Mouse (Mus musculus): ENCODE results near the gene Tat.

Gene Tat

DNA sequence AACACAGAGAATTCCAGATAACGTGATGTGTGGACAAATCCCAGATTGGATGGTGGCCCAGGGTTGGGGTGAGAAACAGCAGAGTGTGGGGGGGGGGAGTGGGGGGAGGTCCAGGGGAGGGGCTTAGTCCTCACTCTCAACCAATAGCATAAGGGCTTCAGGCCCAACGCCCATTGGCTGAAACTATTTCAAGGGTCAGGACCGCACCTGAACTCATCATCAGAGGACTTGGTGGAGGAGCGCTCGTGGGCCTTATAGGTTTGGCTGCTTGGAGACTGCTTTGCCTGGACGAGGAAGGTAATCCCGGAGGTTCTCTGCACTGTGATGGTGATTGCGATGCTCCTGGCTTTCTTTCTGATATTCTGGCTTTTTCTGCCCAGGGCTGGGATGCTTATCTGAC, at the start of gene Tat:
Gene Tat, plus strand, starts transcription at position 214 of the 400 bp plus-strand sequence.
- DNase-seq (ENCODE audit: low spot score): no peak

DNA sequence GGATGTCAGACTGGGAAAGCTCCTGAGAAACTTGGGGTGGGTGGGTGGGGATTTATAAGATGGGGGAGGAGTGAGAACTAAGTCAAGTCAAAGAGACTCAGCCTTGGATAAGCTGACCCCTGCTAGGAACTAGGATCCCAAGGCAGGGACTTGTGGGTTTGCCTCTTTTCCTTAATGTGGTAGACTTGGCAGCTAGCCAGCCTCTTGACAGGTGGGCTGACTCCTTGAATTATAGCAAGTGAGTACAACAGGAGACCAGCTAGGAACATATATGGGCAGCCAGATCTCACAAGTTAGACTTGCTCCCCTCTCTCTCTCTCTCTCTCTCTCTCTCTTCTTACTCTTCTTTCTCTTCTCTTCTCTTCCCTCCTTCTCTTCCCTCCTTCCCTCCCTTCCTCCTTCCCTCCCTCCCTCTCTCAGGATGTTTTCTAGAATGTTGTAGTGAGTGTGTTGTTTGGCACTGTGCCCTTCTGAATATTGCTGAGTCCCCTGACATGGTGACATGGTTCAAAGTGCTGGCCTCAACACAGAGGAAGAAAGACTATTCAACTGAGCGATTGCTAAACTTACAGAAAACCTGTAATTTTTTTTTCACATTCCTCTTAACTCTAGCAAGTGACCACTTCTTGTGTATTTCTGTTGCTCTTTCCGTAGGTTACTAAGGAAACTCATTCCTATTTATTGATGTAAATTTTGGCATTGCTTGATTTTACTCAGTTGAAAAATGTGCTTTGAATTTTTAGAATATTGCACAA, 48.5 kb upstream of the Tat start:
- DNase-seq (ENCODE audit: low spot score): no peak

DNA sequence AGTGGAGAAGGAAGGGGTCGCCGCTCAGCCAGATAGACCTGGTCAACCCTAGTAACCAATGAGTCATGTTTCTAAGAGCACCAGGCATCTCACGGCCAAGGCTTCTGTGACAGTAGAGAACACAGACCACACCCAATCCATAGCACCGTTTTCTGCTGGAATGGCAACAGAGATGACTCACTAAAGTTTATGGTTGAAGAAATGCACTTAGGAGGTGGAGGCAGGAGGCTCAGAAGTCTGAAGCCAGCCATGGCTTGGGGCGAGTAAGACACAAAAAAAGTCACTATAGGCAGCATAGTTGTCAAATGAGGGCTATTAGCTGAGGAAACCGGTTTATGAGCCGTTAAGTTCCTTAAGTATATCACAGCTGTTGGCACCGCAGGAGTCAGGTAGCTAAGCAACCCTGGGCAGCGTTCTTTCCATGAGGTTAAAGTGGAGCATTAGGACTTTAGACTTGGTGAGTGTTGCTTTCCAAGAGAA, 45.0 kb upstream of the Tat start:
- no peak for DNase-seq (ENCODE audit: low spot score)

GRCm38 (mm10) chr8:109945694-109946093, 44.5 kb upstream of the Tat start:
- no peak for DNase-seq (ENCODE audit: low spot score)

- no peak for DNase-seq (ENCODE audit: low spot score)
These were observed 44.0 kb upstream of the Tat start for GRCm38 (mm10) chr8:109946272-109946671.

DNA sequence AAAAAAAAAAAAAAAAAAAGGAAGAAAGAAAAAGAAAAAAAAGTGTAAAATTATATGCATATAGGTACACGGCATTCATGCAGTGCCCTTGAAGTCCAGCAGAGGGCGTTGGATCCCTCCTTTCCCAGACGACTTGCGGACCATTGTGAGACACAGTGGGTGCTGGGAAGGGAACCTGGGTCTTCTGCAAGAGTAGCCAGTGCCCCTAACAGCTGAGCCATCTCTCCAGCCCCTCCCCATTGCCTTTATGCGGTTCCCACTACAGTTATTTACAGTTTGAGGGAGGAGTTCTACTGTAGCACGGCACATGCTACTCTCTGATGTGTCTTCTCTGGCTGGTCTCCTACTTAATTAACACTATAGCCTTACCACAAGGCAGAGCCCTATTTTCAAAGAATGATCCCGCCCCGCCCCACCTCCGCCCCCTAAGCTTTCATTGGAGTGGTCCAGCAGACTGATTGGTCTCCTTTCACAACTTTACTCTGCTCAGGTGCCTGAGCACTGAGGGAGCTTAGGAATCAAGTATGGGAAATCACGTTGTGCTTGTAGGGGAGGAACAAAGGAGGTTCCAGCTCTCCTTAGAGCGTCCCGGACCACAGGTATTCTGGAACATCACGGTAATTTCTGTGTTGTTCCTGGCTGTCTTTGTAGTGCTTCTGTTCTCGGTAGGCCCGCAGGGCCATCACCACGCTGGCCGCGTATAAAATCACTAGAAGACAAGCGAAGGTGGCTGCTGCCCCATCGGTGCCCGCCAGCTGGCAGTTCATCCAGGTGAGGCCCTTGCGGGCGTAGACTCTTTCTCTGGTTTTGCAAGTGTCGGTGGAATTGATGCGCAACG, 42.6 kb upstream of the Tat start:
- no peak for DNase-seq (ENCODE audit: low spot score)

DNA sequence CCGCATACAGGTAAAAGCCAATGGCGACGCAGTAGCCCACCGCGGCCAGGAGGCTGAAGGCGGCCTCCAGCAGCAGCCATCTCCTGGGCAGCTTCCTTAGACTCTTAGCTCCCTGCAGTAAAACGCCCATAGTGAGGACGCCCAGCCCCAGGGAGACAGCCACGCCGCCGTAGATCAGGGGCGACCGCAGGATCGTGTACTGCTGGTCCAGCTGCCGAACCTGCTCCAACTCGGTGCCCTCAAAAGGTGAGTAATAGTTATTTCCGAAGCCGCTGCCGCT, 42.0 kb upstream of the Tat start:
- no peak for DNase-seq (ENCODE audit: low spot score)

GRCm38 (mm10) chr8:109952171-109952570, 38.1 kb upstream of the Tat start:
- no peak for DNase-seq (ENCODE audit: low spot score)

DNA sequence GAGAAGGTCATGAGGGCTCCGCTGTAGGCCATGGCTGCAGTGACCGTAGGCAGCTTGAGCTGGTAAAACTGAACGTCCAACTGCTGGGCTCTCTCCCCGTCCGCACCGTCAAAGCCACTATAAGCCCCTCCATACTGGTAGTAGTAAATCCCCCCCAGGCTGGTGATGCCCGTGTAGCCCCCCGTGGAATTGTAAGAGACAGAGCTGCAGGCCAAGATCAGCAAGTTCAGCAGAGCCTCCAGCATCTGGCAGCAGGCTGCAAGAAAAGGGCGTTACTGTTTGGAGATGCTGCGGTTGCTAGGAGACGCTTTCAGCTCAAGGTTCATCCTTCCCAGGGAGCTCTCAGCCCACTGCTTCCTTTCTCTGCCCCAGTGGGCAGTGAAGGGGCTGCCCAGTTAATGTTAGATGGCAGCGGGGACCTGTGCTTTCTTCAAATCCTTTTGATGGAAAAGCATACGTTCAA, 35.7 kb upstream of the Tat start:
- no peak for DNase-seq (ENCODE audit: low spot score)

DNA sequence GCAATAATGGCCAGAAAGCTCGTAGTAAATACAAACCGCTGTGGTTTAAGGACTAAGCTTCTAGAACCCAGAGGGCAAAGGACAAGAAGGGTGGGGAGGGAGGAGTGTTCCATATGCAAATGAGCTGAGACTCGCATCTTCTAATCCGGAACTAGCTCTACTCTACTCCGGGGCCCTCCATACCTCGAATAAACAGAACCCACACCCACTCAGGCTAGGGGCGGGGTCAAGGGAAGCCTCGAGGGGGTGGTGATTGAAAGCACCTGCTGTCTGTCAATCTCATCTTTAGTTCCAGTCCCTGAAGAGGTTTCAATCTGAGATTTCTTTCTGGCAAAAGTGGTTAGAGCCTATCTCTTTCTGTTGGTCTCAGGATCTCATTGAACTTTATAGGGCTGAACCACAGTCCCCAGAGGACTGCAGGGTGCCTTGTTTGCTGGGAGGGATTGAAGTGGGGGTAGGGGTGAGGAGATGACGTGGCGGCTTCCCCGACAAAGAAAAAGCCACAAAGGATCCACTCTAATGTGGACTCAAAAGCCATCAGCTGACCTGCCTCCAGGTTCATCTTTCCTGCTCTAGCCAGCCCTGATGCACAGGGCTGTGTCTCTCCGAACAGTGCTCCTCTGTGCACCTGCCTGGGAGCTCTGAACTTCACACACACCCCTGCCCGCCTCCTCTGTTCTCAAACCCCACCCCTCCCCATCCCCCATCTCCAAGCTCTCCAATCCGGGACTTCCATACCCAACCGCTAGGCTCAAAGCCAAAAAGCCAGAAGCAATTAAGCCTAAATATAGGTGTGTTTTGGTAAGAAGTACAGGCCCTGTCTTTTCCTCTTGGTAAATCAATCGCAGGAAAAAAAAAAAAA, 32.8 kb upstream of the Tat start:
- DNase-seq (ENCODE audit: low spot score): peak; percentile 41

DNA sequence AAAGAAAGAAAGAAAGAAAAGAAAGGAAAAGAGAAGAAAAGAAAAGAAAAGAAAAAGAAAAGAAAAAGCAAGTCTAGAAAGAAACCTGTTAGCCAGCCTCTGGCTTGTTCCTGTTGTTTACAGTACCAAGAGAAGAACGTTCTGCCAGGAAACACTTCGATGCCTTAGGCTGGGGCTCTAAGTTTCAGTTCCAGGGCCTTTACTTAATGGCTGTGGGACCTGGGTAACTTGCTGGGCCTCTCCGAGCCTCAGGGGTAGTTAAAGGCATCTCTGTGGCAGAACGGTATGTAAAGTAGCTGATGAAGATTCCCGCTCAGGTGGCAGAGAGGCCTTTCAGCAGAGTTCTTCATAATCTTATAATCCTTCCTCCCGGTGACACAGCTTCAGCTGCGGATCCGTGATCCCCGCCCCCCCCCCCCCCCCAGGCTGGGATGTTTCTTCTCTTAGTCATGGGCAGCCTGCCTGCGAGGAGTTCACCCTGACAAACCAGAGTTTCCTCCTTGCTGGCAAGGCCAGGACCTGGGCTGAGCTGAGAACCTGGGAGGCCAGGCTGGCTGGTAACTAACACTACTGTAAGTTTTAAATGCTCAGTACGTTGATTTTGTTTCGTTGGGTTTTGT, 32.1 kb upstream of the Tat start:
- DNase-seq (ENCODE audit: low spot score): no peak

DNA sequence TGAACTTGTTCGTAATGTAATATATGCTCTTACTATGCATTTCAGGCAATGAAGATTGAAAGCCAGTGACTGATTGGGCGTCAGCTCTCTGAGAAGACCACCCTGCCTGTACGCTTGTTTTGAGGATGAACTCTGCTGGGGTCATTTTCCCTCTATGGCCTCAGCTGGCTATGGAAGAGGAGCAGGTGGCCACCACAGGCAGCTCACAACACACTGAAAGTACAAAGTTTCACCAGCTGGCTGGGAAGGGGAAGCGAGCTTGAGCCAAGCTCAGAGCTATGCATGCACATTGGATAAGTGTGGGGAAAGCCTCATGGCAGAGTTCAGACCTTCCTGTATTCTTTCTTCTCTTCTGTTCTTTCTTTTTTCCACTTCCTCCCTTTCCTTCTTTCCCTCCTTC, 31.1 kb upstream of the Tat start:
- DNase-seq (ENCODE audit: low spot score): no peak

- DNase-seq (ENCODE audit: low spot score): peak; percentile 23
These were observed 28.4 kb upstream of the Tat start, which contains the start of gene Marveld3 for GRCm38 (mm10) chr8:109961693-109962367. TSS of gene Marveld3 (minus strand) at chr8:109962203.

DNA sequence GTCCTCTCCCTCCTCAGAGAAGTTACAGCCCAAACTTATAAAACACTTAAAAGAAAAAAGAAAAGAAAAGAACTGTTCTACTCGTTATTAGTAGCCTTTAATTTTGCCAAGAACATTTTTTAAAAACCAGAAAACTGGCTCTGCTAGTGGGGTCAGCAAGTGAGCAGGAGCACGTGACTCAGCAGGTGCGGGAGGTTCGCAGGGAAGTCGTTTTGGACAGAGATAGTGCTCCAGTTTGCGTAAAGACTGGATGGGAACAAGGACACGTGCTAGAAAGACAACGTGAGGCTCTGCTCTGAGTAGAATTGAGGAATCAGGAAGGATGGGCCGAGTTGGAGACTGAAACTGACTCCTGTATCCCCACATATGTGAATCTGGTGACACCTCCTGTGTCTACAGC, 27.3 kb upstream of the Tat start:
- no peak for DNase-seq (ENCODE audit: low spot score)

GRCm38 (mm10) chr8:109963421-109963820, 26.8 kb upstream of the Tat start:
- DNase-seq (ENCODE audit: low spot score): no peak

GRCm38 (mm10) chr8:109964106-109964505, 26.1 kb upstream of the Tat start:
- DNase-seq (ENCODE audit: low spot score): no peak

DNA sequence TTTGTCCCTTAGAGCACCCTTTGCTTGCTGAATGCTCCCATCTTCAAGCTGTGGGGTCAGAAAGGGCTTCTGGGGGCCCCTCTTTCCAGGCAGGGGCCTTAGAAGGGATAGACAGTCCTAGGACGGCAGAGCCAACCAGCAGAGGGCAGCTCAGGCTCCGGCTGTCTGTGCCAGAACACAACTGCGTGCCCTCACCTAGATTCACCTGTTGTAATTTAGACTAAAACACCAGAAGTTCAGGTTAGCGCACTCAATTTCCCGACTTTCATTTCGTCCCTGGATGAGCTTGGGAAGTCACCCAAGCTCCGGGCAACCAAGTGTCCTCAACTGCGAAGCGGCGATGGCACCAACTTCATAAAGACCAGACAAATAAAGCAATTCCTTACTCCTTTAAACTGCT, 21.4 kb upstream of the Tat start:
- DNase-seq (ENCODE audit: low spot score): no peak

DNA sequence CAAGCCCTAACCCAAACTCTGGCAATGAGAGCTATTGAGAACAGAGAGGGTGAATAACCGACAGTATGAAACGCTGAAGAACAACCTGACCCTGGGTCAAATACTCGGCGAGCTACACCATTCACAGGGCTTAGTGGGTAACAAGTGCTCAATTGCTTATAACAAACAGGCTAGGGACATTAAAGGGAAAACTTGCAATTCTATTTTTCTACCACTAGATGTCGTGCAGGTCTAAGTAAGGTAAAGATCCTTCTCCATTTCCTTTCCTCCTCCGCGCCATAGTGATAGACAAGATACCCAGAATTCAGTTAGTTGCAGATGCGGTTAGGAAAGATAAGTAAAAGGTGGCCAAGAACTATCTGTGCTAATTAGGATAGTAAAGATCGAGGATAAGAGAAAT, 19.9 kb upstream of the Tat start:
- DNase-seq (ENCODE audit: low spot score): no peak

- DNase-seq (ENCODE audit: low spot score): no peak
These were observed 17.3 kb upstream of the Tat start for GRCm38 (mm10) chr8:109972901-109973300.

DNA sequence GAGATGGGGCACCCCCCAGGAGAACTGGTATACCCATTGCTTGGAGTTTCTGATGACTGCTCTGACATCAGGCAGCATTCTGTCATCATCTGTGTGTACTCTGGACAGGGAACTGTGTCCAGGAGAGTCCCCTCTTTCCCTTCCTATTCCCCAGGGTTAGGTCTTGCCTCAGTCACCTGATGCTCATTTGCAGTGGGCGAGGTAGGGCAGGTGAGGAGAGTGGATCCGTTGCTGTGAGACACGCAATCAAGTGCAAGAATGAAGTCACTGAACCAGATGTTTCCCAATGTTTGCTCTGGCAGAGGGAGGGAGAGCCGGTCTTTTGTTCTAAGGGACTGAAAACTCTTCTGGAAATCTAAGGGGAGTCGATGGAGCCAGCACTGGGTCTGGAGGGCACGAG, 10.9 kb upstream of the Tat start:
- no peak for DNase-seq (ENCODE audit: low spot score)

DNA sequence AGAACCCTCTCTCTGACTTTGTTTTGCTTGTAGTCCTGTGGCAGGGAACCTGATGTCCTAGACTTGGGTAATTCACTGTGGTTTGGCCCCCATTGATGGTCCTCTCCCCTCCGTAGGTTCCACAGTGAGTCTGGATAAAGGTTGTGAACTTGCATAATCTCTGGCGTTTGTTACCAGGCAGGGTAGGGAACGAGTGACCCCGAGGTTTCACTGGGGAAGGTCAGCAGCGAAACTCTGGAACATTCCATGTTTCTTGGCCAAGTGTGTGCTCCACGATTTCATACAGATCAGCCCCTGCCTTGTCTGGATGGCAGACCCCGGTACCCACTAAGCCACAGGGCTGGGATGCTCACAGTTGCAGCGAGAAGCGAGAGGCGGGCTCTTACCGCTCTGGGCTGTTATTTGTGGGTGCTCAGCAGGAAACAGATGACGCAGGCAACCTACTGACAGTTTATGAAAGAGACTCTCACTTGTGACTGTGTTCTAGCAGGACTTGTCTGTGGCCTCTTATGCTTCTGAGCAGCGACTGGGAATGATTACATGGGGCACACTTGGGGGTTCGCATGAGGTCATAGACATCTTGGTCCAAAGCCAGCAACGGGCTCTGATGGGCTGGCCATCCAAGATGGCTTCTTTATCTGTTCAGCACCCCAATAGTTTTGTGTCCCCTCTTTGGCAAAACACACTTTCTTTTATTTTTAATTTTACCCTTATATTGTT, 7.7 kb upstream of the Tat start:
- no peak for DNase-seq (ENCODE audit: low spot score)

Measured in T-cell, adult 2 months (primary cell).